ENCODE assay signal across 12 mouse cellular contexts in genomic region chr19:21603836-21604235, GRCm38 (mm10). TPM values are rescaled to one million over a fixed set of nuclear protein-coding genes. Genes with fewer than 3 reads are reported as not detected.
DNase-seq lines count a peak whose midpoint lies in the region; ATAC-seq and TF ChIP-seq lines count a peak whose summit lies in the region.
"Had no signal": no experiment of that assay in that cellular context is flagged by ENCODE, and none has a peak within 500 bp of the region (broad histone marks: within the 10 kb centered on the region; RNA-seq: fewer than 3 reads in every experiment).

No protein-coding gene starts in this region.

- H3K27ac ChIP-seq in lung, embryonic 16.5 days (ENCODE audit: low read length) = peak overlapping the region; percentile 6
- H3K27ac ChIP-seq in bone marrow macrophage, adult 2 months (ENCODE audit: insufficient read depth, low read depth, low read length) = peak overlapping the region; percentile 62
- no peak overlapping the region for H3K27ac ChIP-seq in intestine, postnatal 0 days (ENCODE audit: low read depth, low read length)
- H3K27ac ChIP-seq in stomach, postnatal 0 days (replicated peaks) = 0 out of 2 replicates have a peak overlapping the region, but pooled peaks have one; percentile 25
- no peak overlapping the region for H3K27ac ChIP-seq in forebrain, embryonic 14.5 days (ENCODE audit: low read depth, low read length)
- H3K27ac ChIP-seq: forebrain, embryonic 15.5 days; limb, embryonic 13.5 days had no signal

- TF ChIP-seq CTCF in bone marrow macrophage, adult 2 months (IDR thresholded peaks at IDR 0.05; ENCODE audit: low read depth, low read length) = no peak
- no peak for TF ChIP-seq CTCF in intestine, postnatal 0 days (IDR thresholded peaks at IDR 0.05; ENCODE audit: low read depth)
- no peak for TF ChIP-seq CTCF in stomach, postnatal 0 days (IDR thresholded peaks at IDR 0.05; ENCODE audit: low read depth)

- WGBS in lung, embryonic 16.5 days = 32% methylated on average over 3 of the region's 3 CpGs
- WGBS in intestine, postnatal 0 days = 23% methylated on average over 3 of the region's 3 CpGs
- WGBS in stomach, postnatal 0 days = 43% methylated on average over 3 of the region's 3 CpGs
- 74% methylated on average over 3 of the region's 3 CpGs for WGBS in forebrain, embryonic 14.5 days

- no peak overlapping the region for H3K9ac ChIP-seq in lung, embryonic 16.5 days (ENCODE audit: low read length)
- no peak overlapping the region for H3K9ac ChIP-seq in intestine, postnatal 0 days (ENCODE audit: low read depth, low read length)
- H3K9ac ChIP-seq in stomach, postnatal 0 days (ENCODE audit: low read length) = no peak overlapping the region
- H3K9ac ChIP-seq in forebrain, embryonic 14.5 days (ENCODE audit: low read length) = no peak overlapping the region
- H3K9ac ChIP-seq: forebrain, embryonic 15.5 days; limb, embryonic 13.5 days had no signal

- H3K9me3 ChIP-seq in lung, embryonic 16.5 days (ENCODE audit: control insufficient read depth, low read length) = no peaks in the 10 kb centered on the region
- no peaks in the 10 kb centered on the region for H3K9me3 ChIP-seq in intestine, postnatal 0 days (ENCODE audit: control insufficient read depth)
- no peaks in the 10 kb centered on the region for H3K9me3 ChIP-seq in stomach, postnatal 0 days (ENCODE audit: control insufficient read depth, low read length)
- H3K9me3 ChIP-seq in forebrain, embryonic 14.5 days (replicated peaks; ENCODE audit: control insufficient read depth, low read length) = no peaks in the 10 kb centered on the region
- H3K9me3 ChIP-seq: forebrain, embryonic 15.5 days; limb, embryonic 13.5 days had no signal

- ATAC-seq in lung, embryonic 16.5 days (ENCODE audit: low read depth) = 0 out of 2 replicates have a peak, but pooled peaks have one; percentile 23
- peak; percentile 85 for ATAC-seq in intestine, postnatal 0 days
- ATAC-seq in stomach, postnatal 0 days (ENCODE audit: low FRiP score, low TSS enrichment) = peak; percentile 90
- no peak for ATAC-seq in forebrain, embryonic 14.5 days
- ATAC-seq: forebrain, embryonic 15.5 days had no signal

- TF ChIP-seq EP300 in stomach, postnatal 0 days (optimal IDR thresholded peaks at IDR 0.05) = no peak

- H3K36me3 ChIP-seq in lung, embryonic 16.5 days (ENCODE audit: control insufficient read depth, insufficient read depth, low read length) = no peaks in the 10 kb centered on the region
- H3K36me3 ChIP-seq in intestine, postnatal 0 days (ENCODE audit: control insufficient read depth, insufficient read depth) = no peaks in the 10 kb centered on the region
- no peaks in the 10 kb centered on the region for H3K36me3 ChIP-seq in stomach, postnatal 0 days (ENCODE audit: control insufficient read depth, insufficient read depth, low read length)
- no peaks in the 10 kb centered on the region for H3K36me3 ChIP-seq in forebrain, embryonic 14.5 days (ENCODE audit: control insufficient read depth, insufficient read depth, low read length)
- H3K36me3 ChIP-seq: forebrain, embryonic 15.5 days; limb, embryonic 13.5 days had no signal

- no peaks in the 10 kb centered on the region for H3K27me3 ChIP-seq in lung, embryonic 16.5 days (ENCODE audit: control insufficient read depth, insufficient read depth, low read depth, low read length)
- no peaks in the 10 kb centered on the region for H3K27me3 ChIP-seq in intestine, postnatal 0 days (replicated peaks; ENCODE audit: control insufficient read depth, insufficient read depth, low read length)
- no peaks in the 10 kb centered on the region for H3K27me3 ChIP-seq in stomach, postnatal 0 days (ENCODE audit: control insufficient read depth, insufficient read depth, low read length)
- no peaks in the 10 kb centered on the region for H3K27me3 ChIP-seq in forebrain, embryonic 14.5 days (replicated peaks; ENCODE audit: control insufficient read depth, insufficient read depth, low read length)
- H3K27me3 ChIP-seq: forebrain, embryonic 15.5 days; limb, embryonic 13.5 days had no signal

- peaks cover 25% of the 10 kb centered on the region for H3K4me1 ChIP-seq in lung, embryonic 16.5 days (replicated peaks; ENCODE audit: control insufficient read depth, insufficient read depth, low read length)
- peaks cover 26% of the 10 kb centered on the region for H3K4me1 ChIP-seq in bone marrow macrophage, adult 2 months (ENCODE audit: control insufficient read depth, insufficient read depth, low read length)
- 0 out of 2 replicates have a peak, but pooled peaks cover 2% of the 10 kb centered on the region for H3K4me1 ChIP-seq in intestine, postnatal 0 days (replicated peaks; ENCODE audit: control insufficient read depth, insufficient read depth, low read length)
- H3K4me1 ChIP-seq in stomach, postnatal 0 days (replicated peaks; ENCODE audit: control insufficient read depth, insufficient read depth) = peaks cover 5% of the 10 kb centered on the region; the same call in 1 of the 2 replicates
- peaks cover 6% of the 10 kb centered on the region for H3K4me1 ChIP-seq in forebrain, embryonic 14.5 days (ENCODE audit: control insufficient read depth, insufficient read depth, low read length)

- no peak overlapping the region for H3K4me2 ChIP-seq in lung, embryonic 16.5 days (ENCODE audit: low read depth, low read length)
- no peak overlapping the region for H3K4me2 ChIP-seq in intestine, postnatal 0 days (replicated peaks; ENCODE audit: low read depth)
- H3K4me2 ChIP-seq in stomach, postnatal 0 days (replicated peaks; ENCODE audit: low read depth) = no peak overlapping the region
- no peak overlapping the region for H3K4me2 ChIP-seq in forebrain, embryonic 14.5 days (ENCODE audit: low read length)
- H3K4me2 ChIP-seq: forebrain, embryonic 15.5 days; limb, embryonic 13.5 days had no signal

- TF ChIP-seq POLR2A in bone marrow macrophage, adult 2 months (IDR thresholded peaks at IDR 0.05; ENCODE audit: borderline replicate concordance, low read depth, low read length) = no peak

- DNase-seq in lung, postnatal 4 days = no peak
- DNase-seq in stomach, postnatal 0 days (ENCODE audit: low spot score) = peak; percentile 41
- no peak for DNase-seq in left cerebral cortex, adult 18-20 months (ENCODE audit: low spot score in 2 of 2)
- DNase-seq in right cerebral cortex, adult 2 months (ENCODE audit: low spot score in 2 of 2) = no peak
- no peak for DNase-seq in forebrain, embryonic 14.5 days (ENCODE audit: low spot score)
- DNase-seq: cerebellum, postnatal 14 days; right cerebral cortex, postnatal 4 days had no signal

- H3K4me3 ChIP-seq in lung, embryonic 16.5 days (ENCODE audit: low read length) = no peak overlapping the region
- H3K4me3 ChIP-seq in bone marrow macrophage, adult 2 months (ENCODE audit: insufficient read depth, low read length) = no peak overlapping the region
- no peak overlapping the region for H3K4me3 ChIP-seq in intestine, postnatal 0 days (ENCODE audit: low read depth, low read length)
- no peak overlapping the region for H3K4me3 ChIP-seq in stomach, postnatal 0 days (ENCODE audit: low read depth, low read length)
- no peak overlapping the region for H3K4me3 ChIP-seq in forebrain, embryonic 14.5 days (ENCODE audit: low read depth, low read length)
- H3K4me3 ChIP-seq: forebrain, embryonic 15.5 days; limb, embryonic 13.5 days had no signal

RNA-seq across cellular contexts. Expression of gene 1110059E24Rik, which starts 48.9 kb away (rescaled TPM):
- 70.7 and 74.4 TPM in 2 replicates for polyA plus RNA-seq in lung, embryonic 16.5 days (2015; fragmentation: Nextera tagmentation; extraction: Ambion mirVana)
- 17.4 and 19.2 TPM in 2 replicates for polyA plus RNA-seq in bone marrow macrophage, adult 2 months (2012; ENCODE audit: insufficient read depth, insufficient read length, missing spikeins)
- 45.9 and 46.5 TPM in 2 replicates for polyA plus RNA-seq in intestine, postnatal 0 days (2015; fragmentation: Nextera tagmentation; extraction: Ambion mirVana)
- polyA plus RNA-seq in stomach, postnatal 0 days (2015; fragmentation: Nextera tagmentation; extraction: Ambion mirVana) = 31.4 and 33.4 TPM in 2 replicates
- total RNA-seq in left cerebral cortex, adult 18-20 months (2021) = 10 to 100 TPM; 22.1 to 24.9 TPM
- polyA plus RNA-seq in forebrain, embryonic 14.5 days (2014; fragmentation: Nextera tagmentation; extraction: Ambion mirVana) = 77.5 and 81.4 TPM in 2 replicates

RNA-seq across cellular contexts. Expression of gene Abhd17b, which starts 49.1 kb away (rescaled TPM):
- 29.2 and 36.1 TPM in 2 replicates for polyA plus RNA-seq in lung, embryonic 16.5 days (2015; fragmentation: Nextera tagmentation; extraction: Ambion mirVana)
- polyA plus RNA-seq in bone marrow macrophage, adult 2 months (2012; ENCODE audit: insufficient read depth, insufficient read length, missing spikeins) = 23.2 and 27.5 TPM in 2 replicates
- polyA plus RNA-seq in intestine, postnatal 0 days (2015; fragmentation: Nextera tagmentation; extraction: Ambion mirVana) = 26.0 and 29.1 TPM in 2 replicates
- polyA plus RNA-seq in stomach, postnatal 0 days (2015; fragmentation: Nextera tagmentation; extraction: Ambion mirVana) = 19.3 and 22.6 TPM in 2 replicates
- total RNA-seq in left cerebral cortex, adult 18-20 months (2021) = 10 to 100 TPM; 36.8 to 40.6 TPM
- polyA plus RNA-seq in forebrain, embryonic 14.5 days (2014; fragmentation: Nextera tagmentation; extraction: Ambion mirVana) = 42.2 and 43.1 TPM in 2 replicates

Comparison
In these comparisons a context has a peak if more than half of its experiments do, and no peak if none do; other contexts are left out.
1. H3K27ac ChIP-seq: peak in lung, embryonic 16.5 days (single experiment), bone marrow macrophage, adult 2 months (single experiment) and stomach, postnatal 0 days (single experiment); none in intestine, postnatal 0 days (single experiment) and forebrain, embryonic 14.5 days (single experiment).